Mouse (Mus musculus): ENCODE data around the gene Parm1. TPM values are rescaled to one million over a fixed set of nuclear protein-coding genes. Genes with fewer than 3 reads are reported as not detected.

The Parm1 gene
- total RNA-seq (2021) = 10 to 100 TPM; 13.1 to 19.9 TPM
- long read RNA-seq, experiment 1, full-length matches to known transcripts = 3 of 7 reads
- long read RNA-seq, experiment 1, partial matches to known transcripts = 0 of 7 reads
- long read RNA-seq, experiment 1, other reads (novel, unspliced or antisense) = 4 of 7 reads
- long read RNA-seq, experiment 2, full-length matches to known transcripts = 9 of 16 reads
- long read RNA-seq, experiment 2, partial matches to known transcripts = 0 of 16 reads
- long read RNA-seq, experiment 2, other reads (novel, unspliced or antisense) = 7 of 16 reads

GRCm38 (mm10) chr5:91517480-91518301, at the start of gene Parm1:
Gene Parm1, plus strand, starts transcription at chr5:91517615.
- TF ChIP-seq CTCF (IDR thresholded peaks at IDR 0.05) = peak; percentile 75
- Histone ChIP-seq H3K4me3 (peak within 1 kb of the TSS; percentile 80), H3K27ac (peak within 1 kb of the TSS; percentile 85)
- intact Hi-C loops (cut with DNase I) = loop anchor here (1.0 to 10.0 kb wide), 7 partner anchors 90 to 600 kb away; no protein-coding TSS in a partner anchor
- peak; percentile 93 for DNase-seq

- no peak for DNase-seq
- no peak for TF ChIP-seq CTCF (IDR thresholded peaks at IDR 0.05)
- intact Hi-C loops (cut with DNase I) = no loop called here
- H3K27ac ChIP-seq = no peak overlapping the region
- H3K4me3 ChIP-seq = no peak overlapping the region
Observed at GRCm38 (mm10) chr5:91475241-91475640, 42.2 kb upstream of the Parm1 start.

GRCm38 (mm10) chr5:91476863-91477262, 40.6 kb upstream of the Parm1 start:
- no peak overlapping the region for H3K27ac ChIP-seq
- TF ChIP-seq CTCF (IDR thresholded peaks at IDR 0.05) = no peak
- intact Hi-C loops (cut with DNase I) = no loop called here
- no peak for DNase-seq
- H3K4me3 ChIP-seq = no peak overlapping the region

- no peak overlapping the region for H3K4me3 ChIP-seq
- no peak for DNase-seq
- intact Hi-C loops (cut with DNase I) = no loop called here
- no peak overlapping the region for H3K27ac ChIP-seq
- TF ChIP-seq CTCF (IDR thresholded peaks at IDR 0.05) = no peak
Observed at GRCm38 (mm10) chr5:91478673-91479072, 38.7 kb upstream of the Parm1 start.

GRCm38 (mm10) chr5:91480129-91480528, 37.3 kb upstream of the Parm1 start:
- DNase-seq = no peak
- intact Hi-C loops (cut with DNase I) = no loop called here

GRCm38 (mm10) chr5:91484324-91484723, 33.1 kb upstream of the Parm1 start:
- DNase-seq = no peak
- Histone ChIP-seq H3K27ac (no peak overlapping the region), H3K4me3 (no peak overlapping the region)
- TF ChIP-seq CTCF (IDR thresholded peaks at IDR 0.05) = no peak
- intact Hi-C loops (cut with DNase I) = no loop called here

More at GRCm38 (mm10) chr5:91480129-91480528, 37.3 kb upstream of the Parm1 start:
- TF ChIP-seq CTCF (IDR thresholded peaks at IDR 0.05) = no peak
- Histone ChIP-seq H3K27ac (no peak overlapping the region), H3K4me3 (no peak overlapping the region)

- no peak overlapping the region for H3K4me3 ChIP-seq
- intact Hi-C loops (cut with DNase I) = no loop called here
- no peak overlapping the region for H3K27ac ChIP-seq
- no peak for TF ChIP-seq CTCF (IDR thresholded peaks at IDR 0.05)
- no peak for DNase-seq
Observed at GRCm38 (mm10) chr5:91494456-91494855, 23.0 kb upstream of the Parm1 start.

GRCm38 (mm10) chr5:91501361-91501760, 16.1 kb upstream of the Parm1 start:
- no peak overlapping the region for H3K4me3 ChIP-seq
- H3K27ac ChIP-seq = no peak overlapping the region
- intact Hi-C loops (cut with DNase I) = no loop called here
- DNase-seq = no peak
- no peak for TF ChIP-seq CTCF (IDR thresholded peaks at IDR 0.05)

GRCm38 (mm10) chr5:91502366-91502765, 15.0 kb upstream of the Parm1 start:
- Histone ChIP-seq H3K27ac (no peak overlapping the region), H3K4me3 (no peak overlapping the region)
- DNase-seq = no peak
- no peak for TF ChIP-seq CTCF (IDR thresholded peaks at IDR 0.05)
- intact Hi-C loops (cut with DNase I) = no loop called here

- Histone ChIP-seq H3K27ac (no peak overlapping the region), H3K4me3 (no peak overlapping the region)
- intact Hi-C loops (cut with DNase I) = no loop called here
- TF ChIP-seq CTCF (IDR thresholded peaks at IDR 0.05) = no peak
- no peak for DNase-seq
Observed at GRCm38 (mm10) chr5:91504320-91504922, 13.0 kb upstream of the Parm1 start.

- intact Hi-C loops (cut with DNase I) = loop anchor here (1.0 to 10.0 kb wide), 7 partner anchors 90 to 600 kb away; no protein-coding TSS in a partner anchor
- DNase-seq = no peak
- H3K4me3 ChIP-seq = no peak overlapping the region
- TF ChIP-seq CTCF (IDR thresholded peaks at IDR 0.05) = no peak
- no peak overlapping the region for H3K27ac ChIP-seq
Observed at GRCm38 (mm10) chr5:91517077-91517476, 338 bp upstream of the Parm1 start.

- no peak for TF ChIP-seq CTCF (IDR thresholded peaks at IDR 0.05)
- peak overlapping the region; percentile 80 for H3K4me3 ChIP-seq
- peak overlapping the region; percentile 85 for H3K27ac ChIP-seq
- peak; percentile 30 for DNase-seq
- intact Hi-C loops (cut with DNase I) = loop anchor here (5.0 to 10.0 kb wide), 5 partner anchors 89 to 599 kb away; no protein-coding TSS in a partner anchor
Observed at GRCm38 (mm10) chr5:91518302-91518790, 931 bp downstream of the Parm1 start.

All from gastrocnemius, adult 2 months (tissue).